Mouse (Mus musculus) lung, adult 2 months (tissue): ENCODE measurements around the gene Itm2c. TPM values are rescaled to one million over a fixed set of nuclear protein-coding genes. Genes with fewer than 3 reads are reported as not detected.

Experiments used
- DNase-seq: peaks from one replicate; pipeline ENCODE4 v3.0.0; 2022
- H3K4me1 ChIP-seq: fragments of 200-500 bp; 2 replicates; pipeline ENCODE4 v1.6.1; 2011; ENCODE audit warnings: low read length; ENCODE audit not compliant: control insufficient read depth, insufficient read depth
- H3K4me3 ChIP-seq: fragments of 200-500 bp; replicated peaks from 2 replicates; pipeline ENCODE3; 2011; ENCODE audit warnings: low read depth, mild to moderate bottlenecking, control low read depth, low read length; ENCODE audit errors: extremely low read depth
- CTCF ChIP-seq: fragments of 200-500 bp; IDR thresholded peaks from 2 replicates; pipeline ENCODE4 v1.5.1; 2011; ENCODE audit warnings: mild to moderate bottlenecking, low read length, control low read depth; ENCODE audit not compliant: insufficient read depth
- POLR2A ChIP-seq: fragments of 200-500 bp; IDR thresholded peaks from 2 replicates; pipeline ENCODE4 v1.6.1; 2011; ENCODE audit warnings: low read depth, mild to moderate bottlenecking, control low read depth, low read length, borderline replicate concordance; ENCODE audit errors: extremely low read depth
- WGBS: fragments of 180-500 bp; shearing (Covaris S2); methylation state at CpG from one replicate; pipeline ENCODE4 v1.1.7; 2018; 5-methylcytosine and 5-hydroxymethylcytosine counted together
- polyA plus RNA-seq: library from polyadenylated mRNA; depleted of rRNA; stranded (reverse); fragments of >200 nt; gene quantifications from 2 replicates; pipeline ENCODE4 v1.2.3, GENCODE M21; 2012

Itm2c gene
- polyA plus RNA-seq, 1 experiment, result 319 TPM

DNA sequence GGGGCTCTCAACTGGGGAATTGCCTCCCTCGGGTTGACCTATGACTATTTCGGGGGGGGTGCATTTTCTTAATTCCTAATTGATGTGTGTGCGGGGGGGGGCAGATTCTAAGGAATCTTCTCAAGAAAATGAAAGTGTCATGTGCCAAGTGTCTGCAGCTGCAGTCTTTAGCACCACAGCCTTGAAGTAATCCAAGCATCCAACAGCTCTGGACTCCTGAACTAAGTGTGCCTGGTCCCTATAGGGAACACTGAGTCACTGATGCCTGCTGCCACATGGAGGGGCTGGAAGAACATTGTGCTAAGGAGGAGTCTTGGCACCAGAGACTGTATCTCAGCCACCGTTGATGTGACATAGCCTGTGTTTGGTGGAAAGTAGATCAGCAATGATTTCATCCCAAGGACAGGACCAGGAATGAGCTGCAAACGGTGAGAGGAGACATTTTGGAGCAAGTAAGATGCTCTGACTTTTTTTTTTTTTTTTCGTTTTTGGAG, 36.8 kb upstream of the Itm2c start:
- DNase-seq, result no peak
- no peaks in the 10 kb centered on the region for H3K4me1 ChIP-seq
- WGBS, result 69% methylated on average over 6 of the region's 6 CpGs
- H3K4me3 ChIP-seq, result no peak overlapping the region
- TF ChIP-seq POLR2A, result no peak
- TF ChIP-seq CTCF, result no peak

DNA sequence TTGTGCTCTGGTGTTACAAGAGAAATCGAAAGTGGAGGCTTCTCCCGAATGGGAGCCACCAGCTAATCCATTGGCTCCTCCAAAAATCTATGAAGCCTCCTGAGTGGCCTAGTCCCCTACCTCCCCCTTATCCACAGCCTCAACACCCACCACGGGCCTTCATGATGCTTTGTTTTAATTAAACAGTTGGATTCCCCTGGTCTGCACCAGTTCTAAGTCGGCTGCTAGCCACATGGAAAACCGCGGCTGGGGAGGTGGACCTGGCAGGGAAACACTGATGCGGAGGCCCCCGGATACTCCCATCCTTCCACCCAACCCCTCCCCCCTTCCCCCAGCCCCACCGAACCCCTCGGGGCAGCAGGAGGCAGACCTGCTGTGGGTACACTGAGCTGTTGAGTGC, 29.7 kb upstream of the Itm2c start:
- Histone ChIP-seq H3K4me3 (no peak overlapping the region), H3K4me1 (no peaks in the 10 kb centered on the region)
- DNase-seq, result no peak
- TF ChIP-seq CTCF (no peak), POLR2A (no peak)
- WGBS, result 76% methylated on average over 10 of the region's 10 CpGs

DNA sequence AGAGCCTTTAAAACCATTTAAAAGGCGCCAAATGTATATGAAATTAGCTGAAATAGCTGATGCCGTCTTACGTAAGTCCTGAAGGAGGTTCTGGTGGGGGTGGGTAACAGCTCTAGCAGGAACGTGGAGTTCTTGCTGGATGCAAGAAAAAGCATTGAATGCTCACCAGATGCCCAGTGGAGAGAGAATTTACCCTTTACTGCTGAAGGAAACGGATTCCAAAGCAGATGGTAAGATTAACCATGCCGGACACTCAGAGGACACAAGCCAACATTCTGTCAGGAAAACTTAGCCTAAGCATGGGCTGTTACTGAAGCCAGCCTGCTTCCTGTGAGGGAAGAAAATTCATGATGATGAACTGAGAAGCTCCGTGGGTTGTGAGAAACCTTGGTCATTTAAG, 24.1 kb upstream of the Itm2c start:
- no peak overlapping the region for H3K4me3 ChIP-seq
- 70% methylated on average over 7 of the region's 7 CpGs for WGBS
- H3K4me1 ChIP-seq, result no peaks in the 10 kb centered on the region
- TF ChIP-seq CTCF (no peak), POLR2A (no peak)
- no peak for DNase-seq

DNA sequence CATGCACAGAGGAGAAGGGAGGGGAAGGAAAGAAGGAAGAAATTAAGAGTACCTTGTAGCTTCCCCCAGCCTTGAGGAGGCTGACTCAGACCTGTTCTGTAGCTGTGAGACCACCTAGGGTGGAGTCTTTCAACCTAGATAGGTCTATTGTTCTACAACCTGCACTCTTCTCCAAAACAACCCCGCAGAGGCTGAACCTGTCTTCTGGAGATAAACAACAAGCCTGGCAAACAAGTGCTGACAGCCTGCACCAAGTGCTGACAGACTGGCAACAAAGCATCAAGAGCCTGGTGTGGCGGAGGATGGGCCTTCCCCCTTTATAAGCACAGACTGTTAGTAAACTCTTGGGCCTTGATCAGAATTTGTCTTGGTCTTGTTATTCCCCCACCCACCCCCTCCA, 23.5 kb upstream of the Itm2c start:
- no peak for DNase-seq
- H3K4me1 ChIP-seq, result no peaks in the 10 kb centered on the region
- TF ChIP-seq CTCF, result no peak
- TF ChIP-seq POLR2A, result no peak
- no peak overlapping the region for H3K4me3 ChIP-seq
- 72% methylated on average over 2 of the region's 2 CpGs for WGBS

DNA sequence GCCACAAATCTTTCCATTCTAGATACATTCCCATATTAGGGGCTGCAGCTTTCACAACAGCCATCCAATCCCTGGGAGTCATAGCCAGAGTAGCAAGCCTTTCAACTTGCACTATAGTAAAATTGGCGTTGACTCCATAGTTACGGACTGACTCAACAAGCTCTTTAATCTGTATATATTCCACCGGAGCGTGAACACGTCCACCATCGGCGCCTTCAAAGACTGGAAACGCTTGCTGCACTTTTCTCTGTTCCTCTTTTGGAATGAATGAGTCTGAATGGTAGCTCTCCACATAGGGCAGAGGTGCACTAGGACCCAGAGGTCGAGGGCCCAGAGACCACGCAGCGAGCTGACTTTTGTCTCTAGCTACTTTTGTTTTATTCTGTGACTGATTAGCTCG, 12.1 kb upstream of the Itm2c start:
- TF ChIP-seq CTCF (no peak), POLR2A (no peak)
- Histone ChIP-seq H3K4me1 (no peaks in the 10 kb centered on the region), H3K4me3 (no peak overlapping the region)
- DNase-seq, result no peak
- 89% methylated on average over 12 of the region's 12 CpGs for WGBS

DNA sequence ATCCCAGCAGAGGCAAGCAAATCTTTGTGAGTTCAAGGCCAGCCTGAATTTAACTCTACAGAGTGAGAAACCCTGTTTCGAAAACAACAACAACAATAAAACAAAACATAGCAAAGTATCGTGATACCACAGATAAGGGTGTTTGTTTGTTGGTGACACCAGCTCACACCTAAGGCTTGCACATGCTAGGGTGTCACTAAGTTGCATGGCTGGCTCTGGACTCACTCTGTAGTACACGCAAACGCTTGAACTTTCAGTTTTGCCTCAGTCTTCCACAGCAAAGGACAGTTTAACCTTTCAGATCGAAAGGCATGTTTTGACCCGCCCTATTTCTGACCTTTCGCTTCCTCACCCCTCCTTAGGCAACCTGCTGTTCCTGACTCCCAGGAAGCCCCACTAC, 6.9 kb upstream of the Itm2c start:
- H3K4me3 ChIP-seq, result no peak overlapping the region
- no peak for DNase-seq
- H3K4me1 ChIP-seq, result no peaks in the 10 kb centered on the region
- TF ChIP-seq CTCF (no peak), POLR2A (no peak)
- 71% methylated on average over 7 of the region's 7 CpGs for WGBS

DNA sequence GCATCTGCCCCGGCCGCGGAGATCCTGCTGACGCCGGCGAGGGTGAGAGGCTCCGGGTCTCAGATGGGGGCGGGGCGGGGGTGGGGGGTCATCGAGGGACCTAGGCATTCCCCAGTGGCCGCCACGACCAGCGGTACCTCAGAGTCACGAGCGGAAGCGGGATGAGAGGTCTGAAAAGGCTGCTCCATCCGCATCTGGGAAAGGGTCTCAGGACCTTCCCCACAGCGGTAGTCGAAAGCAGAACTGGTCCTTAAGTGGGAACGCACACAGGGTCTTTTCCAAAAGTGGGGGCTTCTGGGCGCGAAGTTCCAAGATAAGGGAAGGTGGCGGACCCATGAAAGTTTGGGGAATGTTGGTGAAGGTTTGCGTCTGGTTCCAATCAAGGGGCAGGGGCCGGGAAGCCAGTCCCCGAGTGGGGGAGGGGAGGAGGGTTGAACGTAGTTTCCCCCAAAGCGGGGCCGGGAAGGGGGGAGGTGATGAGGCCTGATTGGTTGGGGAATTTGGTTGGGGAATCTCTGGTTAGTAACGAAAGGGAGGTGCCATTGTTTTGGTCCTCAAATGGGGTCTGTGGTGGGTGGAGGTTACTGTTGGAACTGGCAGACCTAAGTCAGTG, 773 bp downstream of the Itm2c start:
- WGBS, result 2% methylated on average over 30 of the region's 30 CpGs
- Histone ChIP-seq H3K4me3 (peak overlapping the region; percentile 78), H3K4me1 (peaks cover 5% of the 10 kb centered on the region)
- no peak for DNase-seq
- no peak for TF ChIP-seq POLR2A
- no peak for TF ChIP-seq CTCF

DNA sequence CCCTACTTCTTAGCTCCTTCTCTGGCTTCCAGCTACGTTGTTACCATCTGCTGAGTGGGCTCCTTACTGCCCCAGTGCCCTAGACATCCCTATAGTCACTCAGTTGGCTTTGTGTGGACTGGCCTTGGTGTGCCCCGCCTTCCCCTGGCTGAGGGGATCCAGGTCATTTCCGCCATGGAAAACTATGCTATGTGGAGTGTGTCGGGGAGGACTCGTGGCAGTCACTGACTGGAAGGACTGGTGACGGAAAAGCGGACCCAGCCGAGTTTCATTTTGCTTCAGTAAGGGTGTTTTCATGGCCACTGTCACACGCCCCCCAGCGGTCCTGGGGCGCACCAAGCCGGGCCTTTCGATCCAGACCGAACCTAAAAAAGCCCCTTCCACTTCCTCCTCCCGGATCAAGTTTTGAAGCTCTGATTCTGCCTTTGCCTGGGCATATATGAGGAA, 1.3 kb downstream of the Itm2c start:
- WGBS, result 2% methylated on average over 15 of the region's 15 CpGs
- Histone ChIP-seq H3K4me1 (peaks cover 5% of the 10 kb centered on the region), H3K4me3 (peak overlapping the region; percentile 78)
- TF ChIP-seq CTCF, result no peak; the same call in 1 of the 2 replicates
- TF ChIP-seq POLR2A, result no peak
- DNase-seq, result peak; percentile 67

DNA sequence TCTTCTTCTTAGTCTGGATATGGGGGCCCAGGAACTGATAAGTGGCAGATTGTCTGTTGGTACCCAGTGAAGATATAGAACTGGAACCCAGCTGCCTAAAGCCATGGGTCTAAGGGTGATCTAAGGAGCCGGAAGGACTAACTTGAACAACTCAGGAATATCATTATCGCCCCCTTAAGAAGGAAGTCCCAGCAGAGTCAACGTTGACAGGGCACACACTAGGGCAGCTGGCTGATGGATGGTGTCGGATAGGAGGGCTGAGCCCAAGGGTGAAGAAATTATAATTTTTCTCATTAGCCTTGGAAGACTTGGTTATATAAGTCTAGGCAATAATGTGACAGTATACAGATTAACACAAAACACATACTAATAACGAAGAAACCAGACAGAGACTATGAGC, 2.0 kb downstream of the Itm2c start:
- peaks cover 5% of the 10 kb centered on the region for H3K4me1 ChIP-seq
- TF ChIP-seq POLR2A (no peak), CTCF (no peak)
- H3K4me3 ChIP-seq, result no peak overlapping the region
- DNase-seq, result no peak
- 67% methylated on average over 5 of the region's 5 CpGs for WGBS

DNA sequence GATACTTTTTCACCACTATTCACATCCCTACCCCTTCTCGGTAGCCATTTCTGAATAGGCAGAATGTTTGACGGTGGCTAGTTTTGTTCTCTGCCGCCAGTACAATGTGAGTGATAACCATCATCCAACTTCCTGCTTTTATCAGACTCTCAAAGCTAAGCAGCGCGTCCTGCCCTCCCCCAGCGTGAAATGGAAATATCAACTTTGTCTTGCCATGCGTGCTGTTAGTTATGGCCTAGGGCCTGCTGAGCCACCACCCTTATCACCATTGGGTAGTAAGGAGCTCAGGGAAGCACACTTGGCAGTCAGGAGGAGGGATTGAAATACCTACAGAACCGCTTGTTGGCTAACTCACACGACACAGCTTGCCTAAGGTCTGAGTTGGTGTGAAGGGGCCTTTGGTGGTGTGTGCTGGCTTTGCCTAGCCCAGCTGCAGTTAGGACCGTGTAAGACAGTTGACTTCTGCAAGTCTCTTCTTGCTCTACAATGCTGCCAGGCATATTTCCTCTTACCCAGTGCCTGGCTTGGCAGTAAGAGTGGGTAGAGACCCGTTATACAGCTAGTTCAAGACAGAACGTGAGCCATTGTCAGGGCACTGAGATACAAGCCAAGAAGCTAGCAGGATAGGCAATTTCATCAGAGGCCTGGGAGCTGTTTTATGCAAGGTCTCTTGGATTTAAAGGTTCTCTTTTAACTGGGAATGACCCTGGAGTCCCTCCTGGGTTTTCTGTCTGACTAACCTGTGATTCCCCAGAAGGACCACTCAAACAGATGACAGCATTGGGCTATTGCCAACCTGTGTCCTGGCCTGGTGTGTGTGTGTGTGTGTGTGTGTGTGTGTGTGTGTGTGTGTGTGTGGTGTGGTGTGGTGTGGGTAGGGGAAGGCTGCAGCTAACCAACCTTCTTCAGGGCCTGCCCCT, 3.0 kb downstream of the Itm2c start:
- TF ChIP-seq POLR2A, result no peak
- TF ChIP-seq CTCF, result no peak
- DNase-seq, result no peak
- H3K4me1 ChIP-seq, result peaks cover 5% of the 10 kb centered on the region
- WGBS, result 23% methylated on average over 12 of the region's 12 CpGs
- H3K4me3 ChIP-seq, result no peak overlapping the region
